Comparison of ENCODE assay signal across 7 mouse cellular contexts in genomic region chr3:107536810-107537503, GRCm38 (mm10). TPM values are rescaled to one million over a fixed set of nuclear protein-coding genes. Genes with fewer than 3 reads are reported as not detected.
DNase-seq lines count a peak whose midpoint lies in the region; ATAC-seq lines count a peak whose summit lies in the region.

No protein-coding gene starts in this region.

- H3K4me2 ChIP-seq in intestine, embryonic 14.5 days (ENCODE audit: low read length) = peak overlapping the region; percentile 47
- peak overlapping the region; percentile 60 for H3K4me2 ChIP-seq in limb, embryonic 12.5 days

- peaks cover 23% of the 10 kb centered on the region for H3K27me3 ChIP-seq in intestine, embryonic 14.5 days (replicated peaks; ENCODE audit: control insufficient read depth, insufficient read depth, low read length)
- peaks cover 45% of the 10 kb centered on the region for H3K27me3 ChIP-seq in limb, embryonic 12.5 days

- no peaks in the 10 kb centered on the region for H3K9me3 ChIP-seq in intestine, embryonic 14.5 days (ENCODE audit: control insufficient read depth, low read length)
- H3K9me3 ChIP-seq in limb, embryonic 12.5 days = no peaks in the 10 kb centered on the region

- H3K4me3 ChIP-seq in intestine, embryonic 14.5 days (ENCODE audit: low read depth, low read length) = peak overlapping the region; percentile 12; the same call in 1 of the 2 replicates
- peak overlapping the region; percentile 21 for H3K4me3 ChIP-seq in limb, embryonic 12.5 days (replicated peaks)

- 4% methylated on average over 17 of the region's 17 CpGs for WGBS in intestine, embryonic 14.5 days
- 7% methylated on average over 17 of the region's 17 CpGs for WGBS in limb, embryonic 12.5 days

- 0 out of 2 replicates have a peak, but pooled peaks have one; percentile 55 for ATAC-seq in intestine, embryonic 14.5 days (replicated peaks; ENCODE audit: low FRiP score, low TSS enrichment, low read depth)
- ATAC-seq in limb, embryonic 12.5 days (ENCODE audit: insufficient number of reproducible peaks, insufficient read depth, low FRiP score, low TSS enrichment, low read depth) = no peak

- H3K9ac ChIP-seq in intestine, embryonic 14.5 days (ENCODE audit: low read length) = no peak overlapping the region
- peak overlapping the region; percentile 37 for H3K9ac ChIP-seq in limb, embryonic 12.5 days (replicated peaks)

- H3K4me1 ChIP-seq in intestine, embryonic 14.5 days (replicated peaks; ENCODE audit: control insufficient read depth, insufficient read depth, low read length) = peaks cover 3% of the 10 kb centered on the region; the same call in 1 of the 2 replicates
- H3K4me1 ChIP-seq in limb, embryonic 12.5 days (replicated peaks) = peaks cover 18% of the 10 kb centered on the region

- DNase-seq in adrenal gland, adult 8-10 months = peak; percentile 21
- DNase-seq in cerebellum, adult 18-20 months = peak; percentile 80 to 81
- DNase-seq in frontal cortex, adult 2 months (ENCODE audit: extremely low spot score in 1 of 2, low spot score in 1 of 2) = peak; percentile 81 to 88
- DNase-seq in intestine, embryonic 14.5 days (ENCODE audit: low spot score) = peak; percentile 69
- peak; percentile 78 for DNase-seq in retina, postnatal 1 day
- DNase-seq in urinary bladder, adult 2 months (ENCODE audit: low spot score) = no peak

- H3K36me3 ChIP-seq in intestine, embryonic 14.5 days (ENCODE audit: control insufficient read depth, insufficient read depth, low read length) = no peaks in the 10 kb centered on the region
- H3K36me3 ChIP-seq in limb, embryonic 12.5 days = no peaks in the 10 kb centered on the region

- H3K27ac ChIP-seq in intestine, embryonic 14.5 days (ENCODE audit: low read depth) = no peak overlapping the region
- no peak overlapping the region for H3K27ac ChIP-seq in limb, embryonic 12.5 days

RNA-seq across cellular contexts. Expression of gene Ubl4b, which starts 17.9 kb away (rescaled TPM):
- not detected for total RNA-seq in adrenal gland, adult 8-10 months (2022)
- 0.13 and 0.26 TPM in 2 replicates for polyA plus RNA-seq in frontal cortex, adult 2 months (2012; rRNA removed)
- polyA plus RNA-seq in intestine, embryonic 14.5 days (2014; fragmentation: Nextera tagmentation; extraction: Ambion mirVana) = not detected in 2 replicates
- polyA plus RNA-seq in limb, embryonic 12.5 days (2016; fragmentation: Nextera tagmentation; extraction: Ambion mirVana) = 0.15 and 0.24 TPM in 2 replicates
- polyA plus RNA-seq in urinary bladder, adult 2 months (2012; rRNA removed) = not detected in 2 replicates

RNA-seq across cellular contexts. Expression of gene Slc6a17, which starts 19.1 kb away (rescaled TPM):
- 10 to 100 TPM in 2 of 4 experiments, 1 to 10 TPM in 2; 8.9 to 20.2 (median 13.4) TPM for total RNA-seq in adrenal gland, adult 8-10 months (2022)
- 182 and 214 TPM in 2 replicates for polyA plus RNA-seq in frontal cortex, adult 2 months (2012; rRNA removed)
- 2.0 and 3.3 TPM in 2 replicates for polyA plus RNA-seq in intestine, embryonic 14.5 days (2014; fragmentation: Nextera tagmentation; extraction: Ambion mirVana)
- 4.5 and 7.0 TPM in 2 replicates for polyA plus RNA-seq in limb, embryonic 12.5 days (2016; fragmentation: Nextera tagmentation; extraction: Ambion mirVana)
- 15.9 and 21.1 TPM in 2 replicates for polyA plus RNA-seq in urinary bladder, adult 2 months (2012; rRNA removed)

RNA-seq across cellular contexts. Expression of gene Alx3, which starts 57.9 kb away (rescaled TPM):
- total RNA-seq in adrenal gland, adult 8-10 months (2022) = not detected
- polyA plus RNA-seq in frontal cortex, adult 2 months (2012; rRNA removed) = 8.1 and 8.6 TPM in 2 replicates
- polyA plus RNA-seq in intestine, embryonic 14.5 days (2014; fragmentation: Nextera tagmentation; extraction: Ambion mirVana) = not detected in 2 replicates
- 14.5 and 15.1 TPM in 2 replicates for polyA plus RNA-seq in limb, embryonic 12.5 days (2016; fragmentation: Nextera tagmentation; extraction: Ambion mirVana)
- not detected in 2 replicates for polyA plus RNA-seq in urinary bladder, adult 2 months (2012; rRNA removed)
